Mouse (Mus musculus) left cerebral cortex, adult 2 months (tissue): ENCODE data around the gene Nckap5l. TPM values are rescaled to one million over a fixed set of nuclear protein-coding genes. Genes with fewer than 3 reads are reported as not detected.

Source experiments
- DNase-seq, 2 experiments: peaks; one replicate each; pipeline ENCODE4 v3.0.0; 2021 to 2022; ENCODE audit warnings: low spot score in 2 of 2, mixed read lengths in 1 of 2; ENCODE audit errors: extremely low spot score in 1 of 2
- H3K27ac ChIP-seq: fragments of 200-600 bp; 2 replicates; pipeline ENCODE4 v1.8.1; 2022
- H3K4me3 ChIP-seq: fragments of 200-600 bp; 2 replicates; pipeline ENCODE4 v1.8.1; 2022
- CTCF ChIP-seq: fragments of 200-600 bp; IDR thresholded peaks from 2 replicates; pipeline ENCODE4 v1.8.1; 2022; ENCODE audit warnings: antibody characterized with exemption, mild to moderate bottlenecking, moderate library complexity
- intact Hi-C: fragments of 180-260 bp; cut with DNase I; formaldehyde crosslinking; loops from one replicate; pipeline ENCODE4 v1.15.1; 2025
- total RNA-seq, 2 experiments: library from RNA; stranded (reverse); gene quantifications; 2 replicates each; pipeline ENCODE4 v1.2.3; 2021

Gene Nckap5l
- total RNA-seq, 2 experiments from 2014 or later, result 19.2 to 21.3 TPM

- intact Hi-C loops, result no loop called here
- DNase-seq, result no peak
- Histone ChIP-seq H3K27ac (no peak overlapping the region), H3K4me3 (no peak overlapping the region)
- TF ChIP-seq CTCF, result no peak
Measured at GRCm38 (mm10) chr15:99440816-99441457, 16.6 kb downstream of the Nckap5l start.

GRCm38 (mm10) chr15:99440112-99440815, 17.3 kb downstream of the Nckap5l start:
- intact Hi-C loops, result no loop called here
- no peak for DNase-seq
- Histone ChIP-seq H3K4me3 (no peak overlapping the region), H3K27ac (no peak overlapping the region)
- no peak for TF ChIP-seq CTCF

GRCm38 (mm10) chr15:99438966-99439698, 18.4 kb downstream of the Nckap5l start:
- DNase-seq, result no peak
- intact Hi-C loops, result no loop called here
- no peak for TF ChIP-seq CTCF
- Histone ChIP-seq H3K4me3 (no peak overlapping the region), H3K27ac (no peak overlapping the region)

- Histone ChIP-seq H3K4me3 (no peak overlapping the region), H3K27ac (no peak overlapping the region)
- TF ChIP-seq CTCF, result no peak
- DNase-seq, result no peak
- intact Hi-C loops, result no loop called here
Measured at GRCm38 (mm10) chr15:99433913-99434312, 23.6 kb downstream of the Nckap5l start.

GRCm38 (mm10) chr15:99433081-99433718, 24.3 kb downstream of the Nckap5l start:
- DNase-seq, result no peak
- no peak for TF ChIP-seq CTCF
- no peak overlapping the region for H3K4me3 ChIP-seq
- no peak overlapping the region for H3K27ac ChIP-seq
- intact Hi-C loops, result no loop called here

- no peak for TF ChIP-seq CTCF
- intact Hi-C loops, result no loop called here
- no peak overlapping the region for H3K27ac ChIP-seq
- no peak for DNase-seq
- no peak overlapping the region for H3K4me3 ChIP-seq
Measured at GRCm38 (mm10) chr15:99431967-99432366, 25.6 kb downstream of the Nckap5l start.

- TF ChIP-seq CTCF, result no peak
- H3K4me3 ChIP-seq, result no peak overlapping the region
- H3K27ac ChIP-seq, result no peak overlapping the region
- intact Hi-C loops, result no loop called here
- no peak for DNase-seq
Measured at GRCm38 (mm10) chr15:99431504-99431903, 26.0 kb downstream of the Nckap5l start.

GRCm38 (mm10) chr15:99431063-99431462, 26.5 kb downstream of the Nckap5l start:
- no peak for TF ChIP-seq CTCF
- intact Hi-C loops, result no loop called here
- no peak for DNase-seq
- Histone ChIP-seq H3K27ac (no peak overlapping the region), H3K4me3 (no peak overlapping the region)

- TF ChIP-seq CTCF, result no peak
- no peak overlapping the region for H3K4me3 ChIP-seq
- intact Hi-C loops, result no loop called here
- H3K27ac ChIP-seq, result no peak overlapping the region
- no peak for DNase-seq
Measured at GRCm38 (mm10) chr15:99430394-99430793, 27.2 kb downstream of the Nckap5l start.

- no peak for TF ChIP-seq CTCF
- intact Hi-C loops, result no loop called here
- DNase-seq, result no peak
- H3K4me3 ChIP-seq, result no peak overlapping the region
- H3K27ac ChIP-seq, result no peak overlapping the region
Measured at GRCm38 (mm10) chr15:99423884-99424283, 33.7 kb downstream of the Nckap5l start.

GRCm38 (mm10) chr15:99423131-99423530, 34.4 kb downstream of the Nckap5l start:
- intact Hi-C loops, result no loop called here
- TF ChIP-seq CTCF, result no peak
- Histone ChIP-seq H3K4me3 (no peak overlapping the region), H3K27ac (no peak overlapping the region)
- no peak for DNase-seq

- Histone ChIP-seq H3K4me3 (no peak overlapping the region), H3K27ac (no peak overlapping the region)
- TF ChIP-seq CTCF, result no peak
- intact Hi-C loops, result no loop called here
- DNase-seq, result no peak
Measured at GRCm38 (mm10) chr15:99422551-99422950, 35.0 kb downstream of the Nckap5l start.
